9 mouse cellular contexts compared by ENCODE assay signal in genomic region chr15:25428551-25428950, GRCm38 (mm10). TPM values are rescaled to one million over a fixed set of nuclear protein-coding genes. Genes with fewer than 3 reads are reported as not detected.
DNase-seq lines count a peak whose midpoint lies in the region; ATAC-seq and TF ChIP-seq lines count a peak whose summit lies in the region.
"Had no signal": no experiment of that assay in that cellular context is flagged by ENCODE, and none has a peak within 500 bp of the region (broad histone marks: within the 10 kb centered on the region; RNA-seq: fewer than 3 reads in every experiment).

No protein-coding gene starts in this region.

- TF ChIP-seq CTCF in liver, postnatal 0 days (IDR thresholded peaks at IDR 0.05; ENCODE audit: low read depth), result peak; percentile 66

- ATAC-seq in forebrain, embryonic 13.5 days, result peak; percentile 65; the same call in 1 of the 2 replicates
- ATAC-seq in forebrain, embryonic 12.5 days (ENCODE audit: low FRiP score), result no peak
- no peak for ATAC-seq in liver, postnatal 0 days
- ATAC-seq in midbrain, embryonic 15.5 days (replicated peaks), result 0 out of 2 replicates have a peak, but pooled peaks have one; percentile 50
- ATAC-seq in granulocyte monocyte progenitor cell, adult 5-6 weeks (replicated peaks; ENCODE audit: poor library complexity, severe bottlenecking), result no peak

- no peak for TF ChIP-seq EP300 in liver, postnatal 0 days (IDR thresholded peaks at IDR 0.05; ENCODE audit: low read depth)

- H3K4me1 ChIP-seq in forebrain, embryonic 13.5 days, result no peaks in the 10 kb centered on the region
- no peaks in the 10 kb centered on the region for H3K4me1 ChIP-seq in forebrain, embryonic 12.5 days
- H3K4me1 ChIP-seq in liver, postnatal 0 days (ENCODE audit: insufficient read depth), result no peaks in the 10 kb centered on the region
- H3K4me1 ChIP-seq in midbrain, embryonic 15.5 days, result no peaks in the 10 kb centered on the region
- H3K4me1 ChIP-seq: midbrain, embryonic 12.5 days had no signal

- no peaks in the 10 kb centered on the region for H3K27me3 ChIP-seq in forebrain, embryonic 13.5 days
- no peaks in the 10 kb centered on the region for H3K27me3 ChIP-seq in forebrain, embryonic 12.5 days
- H3K27me3 ChIP-seq in liver, postnatal 0 days (ENCODE audit: insufficient read depth, low read length), result no peaks in the 10 kb centered on the region
- H3K27me3 ChIP-seq in midbrain, embryonic 15.5 days (replicated peaks), result no peaks in the 10 kb centered on the region
- H3K27me3 ChIP-seq: midbrain, embryonic 12.5 days had no signal

- H3K36me3 ChIP-seq in forebrain, embryonic 13.5 days (ENCODE audit: poor library complexity, severe bottlenecking), result no peaks in the 10 kb centered on the region
- H3K36me3 ChIP-seq in forebrain, embryonic 12.5 days (replicated peaks), result no peaks in the 10 kb centered on the region
- no peaks in the 10 kb centered on the region for H3K36me3 ChIP-seq in liver, postnatal 0 days (replicated peaks; ENCODE audit: insufficient read depth, low read length)
- H3K36me3 ChIP-seq in midbrain, embryonic 15.5 days (replicated peaks), result no peaks in the 10 kb centered on the region
- H3K36me3 ChIP-seq: midbrain, embryonic 12.5 days had no signal

- 47% methylated on average over 7 of the region's 7 CpGs for WGBS in forebrain, embryonic 13.5 days
- 52% methylated on average over 7 of the region's 7 CpGs for WGBS in forebrain, embryonic 12.5 days
- WGBS in liver, postnatal 0 days (ENCODE audit: insufficient replicate concordance), result 38% methylated on average over 7 of the region's 7 CpGs
- 49% methylated on average over 7 of the region's 7 CpGs for WGBS in midbrain, embryonic 15.5 days

- no peak overlapping the region for H3K4me3 ChIP-seq in forebrain, embryonic 13.5 days
- H3K4me3 ChIP-seq in forebrain, embryonic 12.5 days (replicated peaks), result no peak overlapping the region
- no peak overlapping the region for H3K4me3 ChIP-seq in liver, postnatal 0 days (ENCODE audit: low read depth, low read length)
- H3K4me3 ChIP-seq in midbrain, embryonic 15.5 days, result no peak overlapping the region
- H3K4me3 ChIP-seq: midbrain, embryonic 12.5 days had no signal

- no peak overlapping the region for H3K4me2 ChIP-seq in forebrain, embryonic 13.5 days
- no peak overlapping the region for H3K4me2 ChIP-seq in forebrain, embryonic 12.5 days
- H3K4me2 ChIP-seq in liver, postnatal 0 days (ENCODE audit: low read depth, low read length), result no peak overlapping the region
- H3K4me2 ChIP-seq in midbrain, embryonic 15.5 days, result no peak overlapping the region
- H3K4me2 ChIP-seq: midbrain, embryonic 12.5 days had no signal

- no peaks in the 10 kb centered on the region for H3K9me3 ChIP-seq in forebrain, embryonic 13.5 days (replicated peaks)
- H3K9me3 ChIP-seq in forebrain, embryonic 12.5 days, result no peaks in the 10 kb centered on the region
- H3K9me3 ChIP-seq in liver, postnatal 0 days (ENCODE audit: low read length), result no peaks in the 10 kb centered on the region
- no peaks in the 10 kb centered on the region for H3K9me3 ChIP-seq in midbrain, embryonic 15.5 days
- H3K9me3 ChIP-seq: midbrain, embryonic 12.5 days had no signal

- H3K27ac ChIP-seq in forebrain, embryonic 13.5 days, result no peak overlapping the region
- H3K27ac ChIP-seq in forebrain, embryonic 12.5 days, result no peak overlapping the region
- no peak overlapping the region for H3K27ac ChIP-seq in liver, postnatal 0 days (ENCODE audit: low read depth)
- no peak overlapping the region for H3K27ac ChIP-seq in midbrain, embryonic 15.5 days
- H3K27ac ChIP-seq: midbrain, embryonic 12.5 days had no signal

- no peak for DNase-seq in liver, postnatal 0 days
- no peak for DNase-seq in liver
- DNase-seq in cerebellum, postnatal 25 days, result peak; percentile 16 to 57
- DNase-seq in right cerebral cortex, postnatal 36 days (ENCODE audit: low spot score in 2 of 2), result no peak

- no peak overlapping the region for H3K9ac ChIP-seq in forebrain, embryonic 13.5 days
- no peak overlapping the region for H3K9ac ChIP-seq in forebrain, embryonic 12.5 days
- no peak overlapping the region for H3K9ac ChIP-seq in liver, postnatal 0 days (replicated peaks)
- H3K9ac ChIP-seq in midbrain, embryonic 15.5 days, result no peak overlapping the region
- H3K9ac ChIP-seq: midbrain, embryonic 12.5 days had no signal

RNA-seq across cellular contexts. Expression of gene Basp1, which starts 15.0 kb away (rescaled TPM):
- polyA plus RNA-seq in forebrain, embryonic 13.5 days (2015; fragmentation: Nextera tagmentation; extraction: Ambion mirVana), result 154 and 164 TPM in 2 replicates
- 154 and 231 TPM in 2 replicates for polyA plus RNA-seq in forebrain, embryonic 12.5 days (2016; fragmentation: Nextera tagmentation; extraction: Ambion mirVana)
- polyA plus RNA-seq in liver, postnatal 0 days (2015; fragmentation: Nextera tagmentation; extraction: Ambion mirVana), result 1.9 and 2.2 TPM in 2 replicates
- polyA plus RNA-seq in midbrain, embryonic 15.5 days (2015; fragmentation: Nextera tagmentation; extraction: Ambion mirVana), result 375 and 400 TPM in 2 replicates
- 0.39 and 2.7 TPM in 2 replicates for total RNA-seq in granulocyte monocyte progenitor cell, adult 5-6 weeks (2014; fragmentation: Nextera tagmentation)
- 2.7 and 5.2 TPM in 2 replicates for total RNA-seq in granulocyte monocyte progenitor cell, adult 5-6 weeks (2017)

Comparison
In these comparisons a context has a peak if more than half of its experiments do, and no peak if none do; other contexts are left out.
1. ATAC-seq: peak in forebrain, embryonic 13.5 days (single experiment) and midbrain, embryonic 15.5 days (single experiment); none in forebrain, embryonic 12.5 days (single experiment), liver, postnatal 0 days (single experiment) and granulocyte monocyte progenitor cell, adult 5-6 weeks (single experiment).
2. DNase-seq: peak in cerebellum, postnatal 25 days (2 of 2); none in liver, postnatal 0 days (single experiment), liver (single experiment) and right cerebral cortex, postnatal 36 days (0 of 2).
3. RNA of gene Basp1, which starts 15.0 kb away (polyA plus RNA-seq): 375 to 400 TPM in midbrain, embryonic 15.5 days, 154 to 231 TPM in forebrain, embryonic 12.5 days and 154 to 164 TPM in forebrain, embryonic 13.5 days; 1.9 to 2.2 TPM in liver, postnatal 0 days; every median in the first group is over 10 times any median in the second.